Mouse (Mus musculus) lung, embryonic 14.5 days (tissue): ENCODE measurements at regions not wholly inside any gene's neighbourhood (a gene's known extent, or its start where the extent isn't known, plus 50 kb on each side); places are given as distances from the start of the nearest gene placed in this dataset.

Source experiments
- ATAC-seq: fragments of 200-750 bp; cut with Nextera tagmentation; 2 replicates; pipeline ENCODE4 v1.8.0; 2017; ENCODE audit warnings: mild to moderate bottlenecking, moderate TSS enrichment, moderate library complexity; ENCODE audit not compliant: insufficient read depth
- DNase-seq: peaks from one replicate; pipeline ENCODE4 v3.0.0-alpha.2; 2015
- H3K27ac ChIP-seq: fragments of 300-500 bp; sonication (generic); 2 replicates; pipeline ENCODE4 v1.5.1; 2014; ENCODE audit warnings: low read depth, mild to moderate bottlenecking, moderate library complexity
- H3K27me3 ChIP-seq: fragments of 300-500 bp; sonication (generic); 2 replicates; pipeline ENCODE4 v1.6.1; 2014; ENCODE audit warnings: low read length, control low read depth; ENCODE audit not compliant: insufficient read depth
- H3K36me3 ChIP-seq: fragments of 300-500 bp; sonication (generic); 2 replicates; pipeline ENCODE4 v1.6.1; 2014; ENCODE audit warnings: control low read depth; ENCODE audit not compliant: insufficient read depth
- H3K4me1 ChIP-seq: fragments of 300-500 bp; sonication (generic); 2 replicates; pipeline ENCODE4 v1.6.1; 2014; ENCODE audit warnings: antibody characterized with exemption, control low read depth; ENCODE audit not compliant: insufficient read depth
- H3K4me2 ChIP-seq: fragments of 300-500 bp; sonication (generic); 2 replicates; pipeline ENCODE4 v1.6.1; 2014; ENCODE audit warnings: mild to moderate bottlenecking
- H3K4me3 ChIP-seq: fragments of 300-500 bp; sonication (generic); 2 replicates; pipeline ENCODE4 v1.5.1; 2014; ENCODE audit warnings: low read depth, low read length
- H3K9ac ChIP-seq: fragments of 300-500 bp; sonication (generic); 2 replicates; pipeline ENCODE4 v1.6.1; 2014
- H3K9me3 ChIP-seq: fragments of 300-500 bp; sonication (generic); 2 replicates; pipeline ENCODE4 v1.6.1; 2016; ENCODE audit warnings: low read depth, low read length, control low read depth
- CTCF ChIP-seq: IDR thresholded peaks from 2 replicates; pipeline ENCODE4 v1.5.1; 2016; ENCODE audit warnings: antibody characterized with exemption, low read depth
- WGBS: fragments of 180-500 bp; shearing (Covaris S2); extraction: QIAGEN DNeasy Blood & Tissue Kit; methylation state at CpG from one replicate; pipeline ENCODE4 v1.1.7; 2014; 5-methylcytosine and 5-hydroxymethylcytosine counted together

DNA sequence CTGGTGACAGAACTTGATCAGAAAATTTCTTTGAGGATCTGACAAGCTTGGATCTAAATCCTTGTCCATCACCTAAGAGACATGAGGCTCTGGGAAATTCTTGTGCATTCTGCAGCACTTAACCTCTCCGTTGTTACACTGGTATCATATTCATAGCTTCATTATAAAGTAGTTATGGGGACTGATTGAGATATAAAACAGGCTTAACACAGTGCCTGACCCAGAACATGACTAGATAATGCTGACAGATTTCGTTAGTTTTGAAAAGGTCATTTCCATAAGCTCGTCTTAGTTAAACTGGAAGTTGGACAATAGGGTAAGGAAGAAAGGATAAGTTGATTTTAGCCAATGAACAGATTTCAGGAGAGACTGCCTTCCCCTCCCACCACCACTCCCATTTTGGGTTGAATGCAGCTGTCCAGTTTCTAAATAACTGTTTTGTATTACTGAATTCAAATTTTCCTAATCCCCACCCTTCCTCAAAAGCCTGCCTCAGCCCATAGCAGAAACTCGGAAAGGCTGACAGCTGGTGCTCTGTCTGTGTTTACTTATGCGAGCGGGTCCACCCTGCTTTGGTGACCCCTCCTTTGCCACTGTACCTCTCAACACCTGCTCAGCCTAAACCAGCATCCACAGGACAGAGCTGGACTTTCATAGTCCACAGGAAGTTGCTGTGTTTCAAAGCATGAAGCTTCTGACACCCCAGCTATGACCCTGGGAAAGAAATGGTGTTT is 340.8 kb downstream of the Pax1 start:
- Histone ChIP-seq H3K4me2 (no peak overlapping the region), H3K9ac (no peak overlapping the region), H3K27ac (no peak overlapping the region), H3K4me3 (no peak overlapping the region), H3K27me3 (no peaks in the 10 kb centered on the region), H3K9me3 (no peaks in the 10 kb centered on the region), H3K36me3 (no peaks in the 10 kb centered on the region), H3K4me1 (no peaks in the 10 kb centered on the region)
- ATAC-seq (no peak), DNase-seq (no peak)
- TF ChIP-seq CTCF, result no peak
- 39% methylated on average over 6 of the region's 6 CpGs for WGBS

DNA sequence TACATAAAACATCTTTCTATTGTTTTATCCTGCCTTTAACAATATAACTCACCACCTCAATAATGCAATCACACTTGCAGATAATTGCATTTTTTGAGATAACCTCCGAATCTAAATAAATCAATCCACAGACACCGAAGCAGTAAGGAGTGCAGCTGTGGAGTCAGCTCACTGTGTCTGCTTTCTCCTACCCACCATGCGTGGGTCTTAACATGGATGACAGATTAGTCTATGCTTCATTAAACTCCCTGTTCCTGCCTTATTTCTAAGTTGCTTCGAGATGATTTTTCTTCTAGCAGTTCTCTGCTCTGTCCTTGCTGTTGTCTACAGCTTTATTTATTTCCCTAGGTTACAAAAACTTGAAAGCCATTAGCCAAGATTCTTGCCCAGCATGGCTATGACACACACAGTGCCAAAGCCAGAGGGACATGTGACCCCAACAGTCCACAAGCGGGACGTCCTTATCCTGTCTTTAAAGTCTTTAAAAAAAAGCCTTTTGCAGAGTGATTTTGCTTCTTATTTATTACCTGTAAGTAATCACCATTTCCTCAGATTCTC is 337.9 kb downstream of the Pax1 start:
- no peak for ATAC-seq
- WGBS, result 39% methylated on average over 6 of the region's 6 CpGs
- Histone ChIP-seq H3K4me3 (no peak overlapping the region), H3K27ac (no peak overlapping the region), H3K9ac (no peak overlapping the region), H3K9me3 (no peaks in the 10 kb centered on the region), H3K4me2 (no peak overlapping the region), H3K27me3 (no peaks in the 10 kb centered on the region), H3K4me1 (no peaks in the 10 kb centered on the region), H3K36me3 (no peaks in the 10 kb centered on the region)
- no peak for DNase-seq
- TF ChIP-seq CTCF, result no peak

DNA sequence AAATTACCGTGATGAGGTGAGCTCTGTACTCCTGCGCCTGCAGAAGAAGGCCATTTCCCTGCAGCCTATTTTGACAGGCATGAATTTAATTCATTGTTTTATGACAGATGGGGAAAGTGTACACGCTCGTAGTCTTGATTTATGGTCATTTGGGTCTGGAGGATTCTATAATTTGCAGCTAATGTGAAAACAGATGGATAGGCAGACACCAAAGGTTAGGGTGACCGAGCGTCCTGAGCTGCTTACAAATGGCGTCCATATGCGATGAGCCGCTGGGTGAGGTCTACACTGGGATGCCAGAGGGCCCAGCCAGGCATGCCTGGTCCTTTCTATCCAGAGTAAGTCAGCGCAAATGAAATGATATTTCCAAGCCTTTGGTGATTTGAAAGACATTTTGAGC is 330.2 kb downstream of the Pax1 start:
- H3K4me2 ChIP-seq, result no peak overlapping the region
- no peak overlapping the region for H3K4me3 ChIP-seq
- no peaks in the 10 kb centered on the region for H3K9me3 ChIP-seq
- no peak overlapping the region for H3K9ac ChIP-seq
- TF ChIP-seq CTCF, result no peak
- no peak overlapping the region for H3K27ac ChIP-seq
- DNase-seq (no peak), ATAC-seq (no peak)
- no peaks in the 10 kb centered on the region for H3K27me3 ChIP-seq
- H3K4me1 ChIP-seq, result no peaks in the 10 kb centered on the region
- H3K36me3 ChIP-seq, result no peaks in the 10 kb centered on the region
- 71% methylated on average over 10 of the region's 10 CpGs for WGBS

DNA sequence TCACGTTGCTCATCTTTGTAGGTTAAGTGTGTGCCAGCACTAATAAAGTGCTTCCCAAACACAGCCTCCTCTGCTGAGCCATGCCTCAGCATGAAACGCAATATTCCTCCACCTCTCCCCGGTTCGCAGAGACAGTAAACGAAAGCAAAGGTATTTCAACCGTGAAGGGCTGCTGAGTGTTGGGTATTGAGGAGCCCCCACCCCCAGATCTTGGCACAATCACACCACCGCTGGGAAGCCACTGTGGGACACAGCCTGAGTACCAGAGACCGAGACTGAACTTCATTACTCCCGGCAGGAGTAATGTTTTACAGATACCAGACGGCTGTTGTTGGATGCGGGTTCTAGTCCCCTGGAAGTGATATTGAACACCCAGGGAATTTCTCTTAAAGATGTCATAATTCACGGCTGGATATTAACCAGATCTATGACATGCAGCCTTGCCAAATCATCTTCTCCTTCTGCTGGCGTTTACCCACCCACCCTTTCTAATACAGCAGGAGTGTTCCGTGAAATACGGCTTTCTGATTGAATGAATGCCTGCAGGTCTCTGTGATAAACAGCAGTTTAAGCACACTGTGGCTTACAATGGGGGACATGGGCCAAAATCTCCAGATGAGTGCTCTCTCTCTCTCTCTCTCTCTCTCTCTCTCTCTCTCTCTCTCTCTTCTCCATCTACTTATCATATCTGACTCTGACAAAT is 328.9 kb downstream of the Pax1 start:
- no peak overlapping the region for H3K27ac ChIP-seq
- 53% methylated on average over 15 of the region's 15 CpGs for WGBS
- H3K4me1 ChIP-seq, result no peaks in the 10 kb centered on the region
- ATAC-seq (no peak), DNase-seq (no peak)
- H3K4me2 ChIP-seq, result no peak overlapping the region
- H3K9me3 ChIP-seq, result no peaks in the 10 kb centered on the region
- H3K4me3 ChIP-seq, result no peak overlapping the region
- H3K36me3 ChIP-seq, result no peaks in the 10 kb centered on the region
- no peaks in the 10 kb centered on the region for H3K27me3 ChIP-seq
- TF ChIP-seq CTCF, result no peak
- no peak overlapping the region for H3K9ac ChIP-seq

DNA sequence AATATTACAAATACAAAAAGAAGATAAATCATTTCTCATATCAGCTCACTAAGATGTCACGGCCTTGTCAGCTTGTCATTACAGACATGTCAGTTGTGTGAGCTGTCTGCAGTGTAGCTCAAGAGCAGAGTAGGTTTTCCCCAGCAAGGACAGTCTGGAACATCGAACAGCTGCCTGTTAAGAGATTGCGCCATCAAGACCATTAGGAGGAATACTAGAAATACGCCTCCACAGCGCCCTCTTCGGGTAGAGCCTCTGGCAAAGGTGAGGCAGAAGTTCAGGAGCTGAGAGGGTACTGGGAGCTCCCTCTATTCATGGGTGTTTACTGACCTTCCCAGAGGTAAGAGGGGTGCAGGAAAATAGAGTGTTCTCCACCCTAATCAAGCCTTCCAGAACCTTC is 327.0 kb downstream of the Pax1 start:
- no peaks in the 10 kb centered on the region for H3K36me3 ChIP-seq
- TF ChIP-seq CTCF, result peak; percentile 66
- H3K4me3 ChIP-seq, result no peak overlapping the region
- no peaks in the 10 kb centered on the region for H3K9me3 ChIP-seq
- no peaks in the 10 kb centered on the region for H3K27me3 ChIP-seq
- WGBS, result 13% methylated on average over 6 of the region's 6 CpGs
- no peak overlapping the region for H3K4me2 ChIP-seq
- H3K4me1 ChIP-seq, result no peaks in the 10 kb centered on the region
- DNase-seq (peak; percentile 78), ATAC-seq (peak; percentile 84; the same call in 1 of the 2 replicates)
- no peak overlapping the region for H3K27ac ChIP-seq
- no peak overlapping the region for H3K9ac ChIP-seq

DNA sequence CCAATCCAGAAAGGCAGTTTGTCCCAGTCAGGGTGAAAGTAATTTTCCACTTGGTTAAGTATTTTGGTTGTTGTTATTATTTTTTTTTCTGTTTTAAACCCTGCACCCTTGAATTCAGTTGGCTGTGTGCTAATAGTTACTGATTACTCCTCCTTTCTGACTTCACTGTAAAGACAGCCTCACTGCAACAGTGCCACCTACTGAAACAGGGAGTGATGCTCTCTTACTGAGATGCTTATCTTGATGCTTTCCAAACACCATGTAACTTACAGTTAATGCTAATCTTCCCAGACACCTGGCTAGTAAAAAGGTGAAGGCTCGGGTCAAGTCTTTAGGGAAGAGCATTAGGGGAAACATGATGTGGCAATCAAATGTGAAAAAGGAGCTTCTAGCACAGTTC is 294.9 kb downstream of the Pax1 start:
- Histone ChIP-seq H3K27me3 (no peaks in the 10 kb centered on the region), H3K4me2 (no peak overlapping the region), H3K9me3 (no peaks in the 10 kb centered on the region), H3K27ac (no peak overlapping the region), H3K36me3 (no peaks in the 10 kb centered on the region), H3K4me1 (no peaks in the 10 kb centered on the region), H3K9ac (no peak overlapping the region), H3K4me3 (no peak overlapping the region)
- ATAC-seq, result no peak
- WGBS, result 13% methylated on average over 1 of the region's 1 CpGs
- peak; percentile 51 for TF ChIP-seq CTCF
- peak; percentile 27 for DNase-seq

DNA sequence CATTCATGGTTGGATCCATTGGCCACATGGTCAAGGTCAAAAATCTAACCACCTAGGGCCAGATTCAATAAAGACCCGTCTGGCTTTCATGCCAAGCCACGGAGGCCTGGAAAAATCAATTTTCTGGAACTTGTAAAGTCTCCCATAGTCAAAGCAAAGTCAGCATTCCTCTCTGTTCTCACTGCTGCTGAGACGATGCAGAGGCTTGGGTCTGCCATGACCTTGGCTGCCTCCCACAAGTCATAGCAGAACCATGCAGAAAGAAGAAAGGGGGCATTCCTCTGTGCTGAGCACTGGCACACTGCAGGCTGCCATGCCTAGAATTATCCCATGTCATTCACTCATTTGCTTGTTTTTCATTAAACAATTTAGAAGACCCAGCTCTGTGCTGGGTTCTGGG is 288.5 kb downstream of the Pax1 start:
- H3K27me3 ChIP-seq, result no peaks in the 10 kb centered on the region
- TF ChIP-seq CTCF, result no peak
- no peaks in the 10 kb centered on the region for H3K4me1 ChIP-seq
- 64% methylated on average over 3 of the region's 3 CpGs for WGBS
- no peak overlapping the region for H3K9ac ChIP-seq
- ATAC-seq, result no peak
- no peaks in the 10 kb centered on the region for H3K36me3 ChIP-seq
- DNase-seq, result no peak
- H3K27ac ChIP-seq, result no peak overlapping the region
- H3K4me3 ChIP-seq, result no peak overlapping the region
- no peaks in the 10 kb centered on the region for H3K9me3 ChIP-seq
- H3K4me2 ChIP-seq, result no peak overlapping the region
